Mouse (Mus musculus): Measurements from ENCODE around the gene Kl.

DNA sequence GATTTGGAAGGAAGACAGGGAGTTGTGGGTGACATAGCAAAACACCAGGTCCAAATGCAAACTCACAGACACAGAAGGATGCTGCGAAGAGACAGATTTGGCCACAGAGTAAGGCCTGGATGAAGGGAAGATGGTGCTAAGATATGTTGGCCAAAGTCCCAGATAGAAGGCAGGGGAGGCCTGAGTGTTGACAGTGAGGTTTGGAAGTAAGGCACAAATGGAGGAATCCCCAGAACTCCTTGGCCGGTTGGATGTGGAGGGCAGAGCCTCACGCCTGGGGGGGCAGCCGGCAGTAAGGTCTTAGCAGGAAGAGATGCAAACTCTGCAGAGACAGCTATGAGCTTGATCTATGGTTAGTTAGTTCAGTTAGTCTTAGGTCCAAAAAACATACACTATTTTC is 33.1 kb upstream of the Kl start:
- TF ChIP-seq MYOD1 (IDR thresholded peaks at IDR 0.05; ENCODE audit: control insufficient read depth in 1 of 3, insufficient read length in 2 of 3, low read depth in 2 of 3): no peak
- TF ChIP-seq POLR2A (IDR thresholded peaks at IDR 0.05; ENCODE audit: insufficient read length, low read depth): no peak
- TF ChIP-seq USF1 (IDR thresholded peaks at IDR 0.05; ENCODE audit: low read depth): no peak
- TF ChIP-seq MAX (IDR thresholded peaks at IDR 0.05; ENCODE audit: low read depth): no peak
- no peak for TF ChIP-seq E2F4 (IDR thresholded peaks at IDR 0.05; ENCODE audit: insufficient read depth)
- no peak for TF ChIP-seq CEBPB (IDR thresholded peaks at IDR 0.05; ENCODE audit: insufficient read depth, poor library complexity, severe bottlenecking)
- TF ChIP-seq REST (IDR thresholded peaks at IDR 0.05; ENCODE audit: insufficient read depth, insufficient read length): no peak
- no peak for TF ChIP-seq MYOG (IDR thresholded peaks at IDR 0.05; ENCODE audit: control insufficient read depth in 1 of 3, insufficient read depth in 1 of 3, insufficient read length in 2 of 3, low read depth in 2 of 3)
- TF ChIP-seq TCF12 (IDR thresholded peaks at IDR 0.05; ENCODE audit: insufficient read depth, poor library complexity, severe bottlenecking): no peak
- TF ChIP-seq SRF (IDR thresholded peaks at IDR 0.05; ENCODE audit: control insufficient read depth, insufficient read length, low read depth): no peak
